ENCODE assay signal across 23 mouse cellular contexts in genomic region chr1:20879361-20879760, GRCm38 (mm10). TPM values are rescaled to one million over a fixed set of nuclear protein-coding genes. Genes with fewer than 3 reads are reported as not detected.
DNase-seq lines count a peak whose midpoint lies in the region; ATAC-seq and TF ChIP-seq lines count a peak whose summit lies in the region.
"Had no signal": no experiment of that assay in that cellular context is flagged by ENCODE, and none has a peak within 500 bp of the region (broad histone marks: within the 10 kb centered on the region; RNA-seq: fewer than 3 reads in every experiment).

No protein-coding gene starts in this region.

- no peak for TF ChIP-seq EP300 in lung, postnatal 0 days (IDR thresholded peaks at IDR 0.05)

- no peaks in the 10 kb centered on the region for H3K4me1 ChIP-seq in heart, embryonic 11.5 days (ENCODE audit: control insufficient read depth, insufficient read depth, low read length)
- H3K4me1 ChIP-seq in lung, adult 2 months (ENCODE audit: control insufficient read depth, insufficient read depth, low read length): no peaks in the 10 kb centered on the region
- H3K4me1 ChIP-seq in lung, postnatal 0 days (ENCODE audit: insufficient read depth, low read depth, low read length): no peaks in the 10 kb centered on the region
- no peaks in the 10 kb centered on the region for H3K4me1 ChIP-seq in stomach, embryonic 16.5 days (ENCODE audit: control insufficient read depth, insufficient read depth, low read length)
- H3K4me1 ChIP-seq in kidney, embryonic 14.5 days (ENCODE audit: control insufficient read depth, insufficient read depth, low read length): no peaks in the 10 kb centered on the region
- H3K4me1 ChIP-seq: heart, embryonic 10.5 days had no signal

- H3K9me3 ChIP-seq in heart, embryonic 11.5 days (replicated peaks; ENCODE audit: control insufficient read depth, low read length): no peaks in the 10 kb centered on the region
- no peaks in the 10 kb centered on the region for H3K9me3 ChIP-seq in lung, postnatal 0 days (ENCODE audit: low read length)
- no peaks in the 10 kb centered on the region for H3K9me3 ChIP-seq in stomach, embryonic 16.5 days (replicated peaks; ENCODE audit: control insufficient read depth, low read length)
- H3K9me3 ChIP-seq in kidney, embryonic 14.5 days (ENCODE audit: control insufficient read depth, low read length): no peaks in the 10 kb centered on the region
- H3K9me3 ChIP-seq: G1E; heart, embryonic 10.5 days; hindbrain, embryonic 15.5 days had no signal

- WGBS in heart, embryonic 11.5 days (ENCODE audit: insufficient replicate concordance): 83% methylated on average over 4 of the region's 4 CpGs
- 79% methylated on average over 4 of the region's 4 CpGs for WGBS in lung, adult 2 months
- WGBS in lung, postnatal 0 days: 67% methylated on average over 4 of the region's 4 CpGs
- WGBS in stomach, embryonic 16.5 days: 82% methylated on average over 4 of the region's 4 CpGs
- 83% methylated on average over 4 of the region's 4 CpGs for WGBS in kidney, embryonic 14.5 days

- no peak for ATAC-seq in heart, embryonic 11.5 days (replicated peaks; ENCODE audit: insufficient number of reproducible peaks, low FRiP score, low TSS enrichment)
- ATAC-seq in lung, postnatal 0 days: peak; percentile 91
- ATAC-seq in stomach, embryonic 16.5 days (ENCODE audit: insufficient read depth, low FRiP score): peak; percentile 25
- no peak for ATAC-seq in kidney, embryonic 14.5 days (ENCODE audit: low FRiP score, low TSS enrichment)
- ATAC-seq: forebrain, postnatal 0 days; liver, postnatal 0 days; Patski had no signal

- no peak for TF ChIP-seq CTCF in lung, adult 2 months (IDR thresholded peaks at IDR 0.05; ENCODE audit: insufficient read depth, low read length)
- TF ChIP-seq CTCF in lung, postnatal 0 days (IDR thresholded peaks at IDR 0.05): no peak

- TF ChIP-seq POLR2A in lung, adult 2 months (IDR thresholded peaks at IDR 0.05; ENCODE audit: borderline replicate concordance, extremely low read depth, low read depth, low read length): no peak

- no peak overlapping the region for H3K4me3 ChIP-seq in heart, embryonic 11.5 days (ENCODE audit: low read depth, low read length)
- no peak overlapping the region for H3K4me3 ChIP-seq in lung, adult 2 months (replicated peaks; ENCODE audit: extremely low read depth, low read depth, low read length)
- H3K4me3 ChIP-seq in lung, postnatal 0 days (ENCODE audit: low read depth, low read length): no peak overlapping the region
- no peak overlapping the region for H3K4me3 ChIP-seq in stomach, embryonic 16.5 days (replicated peaks; ENCODE audit: low read length)
- H3K4me3 ChIP-seq in kidney, embryonic 14.5 days (ENCODE audit: low read length): no peak overlapping the region
- H3K4me3 ChIP-seq: heart, embryonic 10.5 days; hindbrain, embryonic 15.5 days had no signal

- no peaks in the 10 kb centered on the region for H3K27me3 ChIP-seq in heart, embryonic 11.5 days (ENCODE audit: control insufficient read depth, insufficient read depth, low read length)
- no peaks in the 10 kb centered on the region for H3K27me3 ChIP-seq in lung, postnatal 0 days (replicated peaks; ENCODE audit: insufficient read depth, low read length)
- H3K27me3 ChIP-seq in stomach, embryonic 16.5 days (ENCODE audit: control insufficient read depth, insufficient read depth, low read length): no peaks in the 10 kb centered on the region
- no peaks in the 10 kb centered on the region for H3K27me3 ChIP-seq in kidney, embryonic 14.5 days (ENCODE audit: control insufficient read depth, insufficient read depth, low read length)
- H3K27me3 ChIP-seq: CH12.LX; hindbrain, embryonic 15.5 days; Patski had no signal

- H3K27ac ChIP-seq in heart, embryonic 11.5 days (ENCODE audit: low read depth, low read length): no peak overlapping the region
- H3K27ac ChIP-seq in lung, postnatal 0 days (ENCODE audit: low read length): no peak overlapping the region
- H3K27ac ChIP-seq in stomach, embryonic 16.5 days (ENCODE audit: low read length): no peak overlapping the region
- H3K27ac ChIP-seq in kidney, embryonic 14.5 days (ENCODE audit: low read depth, low read length): no peak overlapping the region
- H3K27ac ChIP-seq: heart, embryonic 10.5 days; hindbrain, embryonic 15.5 days had no signal

- H3K36me3 ChIP-seq in heart, embryonic 11.5 days (ENCODE audit: control insufficient read depth, insufficient read depth, low read length): no peaks in the 10 kb centered on the region
- H3K36me3 ChIP-seq in lung, postnatal 0 days (ENCODE audit: insufficient read depth, low read length): no peaks in the 10 kb centered on the region
- H3K36me3 ChIP-seq in stomach, embryonic 16.5 days (ENCODE audit: control insufficient read depth, insufficient read depth, low read length): no peaks in the 10 kb centered on the region
- H3K36me3 ChIP-seq in kidney, embryonic 14.5 days (ENCODE audit: control insufficient read depth, insufficient read depth, low read length): no peaks in the 10 kb centered on the region
- H3K36me3 ChIP-seq: G1E; heart, embryonic 10.5 days; hindbrain, embryonic 15.5 days had no signal

- no peak overlapping the region for H3K4me2 ChIP-seq in heart, embryonic 11.5 days
- no peak overlapping the region for H3K4me2 ChIP-seq in lung, postnatal 0 days (replicated peaks; ENCODE audit: low read depth, low read length)
- no peak overlapping the region for H3K4me2 ChIP-seq in stomach, embryonic 16.5 days (ENCODE audit: low read depth, low read length)
- no peak overlapping the region for H3K4me2 ChIP-seq in kidney, embryonic 14.5 days (replicated peaks; ENCODE audit: low read depth, low read length)
- H3K4me2 ChIP-seq: hindbrain, embryonic 15.5 days; midbrain, embryonic 11.5 days had no signal

- no peak overlapping the region for H3K9ac ChIP-seq in heart, embryonic 11.5 days (ENCODE audit: low read depth, low read length)
- H3K9ac ChIP-seq in lung, postnatal 0 days (replicated peaks; ENCODE audit: low read depth): no peak overlapping the region
- H3K9ac ChIP-seq in stomach, embryonic 16.5 days (ENCODE audit: low read length): no peak overlapping the region
- H3K9ac ChIP-seq in kidney, embryonic 14.5 days (ENCODE audit: low read depth, low read length): no peak overlapping the region
- H3K9ac ChIP-seq: forebrain, postnatal 0 days; hindbrain, embryonic 15.5 days; liver, postnatal 0 days had no signal

- DNase-seq in heart, postnatal 4 days: peak; percentile 9
- peak; percentile 35 for DNase-seq in lung, adult 2 months
- DNase-seq in lung, postnatal 0 days (ENCODE audit: low spot score): peak; percentile 75
- DNase-seq in frontal cortex, postnatal 36 days (ENCODE audit: low spot score in 2 of 2): no peak
- DNase-seq: adrenal gland, postnatal 36 days; B cell, adult 2 months; cerebellum, adult 9-10 months; forebrain, postnatal 0 days; left cerebral cortex, postnatal 4 days; liver, postnatal 0 days; right cerebral cortex, adult 18-20 months; right cerebral cortex, postnatal 4 days; thymus, adult 18-20 months; thymus, postnatal 36 days had no signal

RNA-seq across cellular contexts. Expression of gene Paqr8, which starts 11.0 kb away (rescaled TPM):
- total RNA-seq in heart, postnatal 4 days (2021): 1 to 10 TPM; 2.4 TPM
- 3.0 and 4.8 TPM in 2 replicates for polyA plus RNA-seq in heart, embryonic 11.5 days (2014; fragmentation: Nextera tagmentation; extraction: Ambion mirVana)
- 42.6 and 47.2 TPM in 2 replicates for polyA plus RNA-seq in lung, adult 2 months (2012; rRNA removed)
- polyA plus RNA-seq in lung, postnatal 0 days (2015; fragmentation: Nextera tagmentation; extraction: Ambion mirVana): 4.8 and 8.3 TPM in 2 replicates
- polyA plus RNA-seq in stomach, embryonic 16.5 days (2015; fragmentation: Nextera tagmentation; extraction: Ambion mirVana): 14.6 and 19.8 TPM in 2 replicates
- polyA plus RNA-seq in kidney, embryonic 14.5 days (2014; fragmentation: Nextera tagmentation; extraction: Ambion mirVana): 2.5 and 5.1 TPM in 2 replicates

RNA-seq across cellular contexts. Expression of gene Mcm3, which starts 59.2 kb away (rescaled TPM):
- total RNA-seq in heart, postnatal 4 days (2021): 10 to 100 TPM; 63.0 to 63.7 TPM
- polyA plus RNA-seq in heart, embryonic 11.5 days (2014; fragmentation: Nextera tagmentation; extraction: Ambion mirVana): 142 and 153 TPM in 2 replicates
- 8.0 and 15.7 TPM in 2 replicates for polyA plus RNA-seq in lung, adult 2 months (2012; rRNA removed)
- 20.4 and 20.9 TPM in 2 replicates for polyA plus RNA-seq in lung, postnatal 0 days (2015; fragmentation: Nextera tagmentation; extraction: Ambion mirVana)
- 99.9 and 121 TPM in 2 replicates for polyA plus RNA-seq in stomach, embryonic 16.5 days (2015; fragmentation: Nextera tagmentation; extraction: Ambion mirVana)
- 180 and 185 TPM in 2 replicates for polyA plus RNA-seq in kidney, embryonic 14.5 days (2014; fragmentation: Nextera tagmentation; extraction: Ambion mirVana)

Comparison
In these comparisons a context has a peak if more than half of its experiments do, and no peak if none do; other contexts are left out.
1. DNase-seq: peak in heart, postnatal 4 days (single experiment), lung, adult 2 months (single experiment) and lung, postnatal 0 days (single experiment); none in frontal cortex, postnatal 36 days (0 of 2).
2. ATAC-seq: peak in lung, postnatal 0 days (single experiment) and stomach, embryonic 16.5 days (single experiment); none in heart, embryonic 11.5 days (single experiment) and kidney, embryonic 14.5 days (single experiment).